Mouse (Mus musculus) embryonic fibroblast, embryonic 13.5 days (primary cell): ENCODE measurements at regions not wholly inside any gene's neighbourhood (a gene's known extent, or its start where the extent isn't known, plus 50 kb on each side); places are given as distances from the start of the nearest gene placed in this dataset.

Experiments
- CTCF ChIP-seq: IDR thresholded peaks from 2 replicates; pipeline ENCODE4 v1.5.1; 2011; ENCODE audit warnings: mild to moderate bottlenecking, control low read depth, low read length, moderate library complexity, borderline replicate concordance; ENCODE audit not compliant: insufficient read depth
- POLR2A ChIP-seq: IDR thresholded peaks from 2 replicates; pipeline ENCODE4 v1.6.1; 2011; ENCODE audit warnings: low read depth, mild to moderate bottlenecking, control low read depth, low read length, moderate library complexity

- TF ChIP-seq POLR2A: no peak
- no peak for TF ChIP-seq CTCF
Observed at GRCm38 (mm10) chr12:109832964-109833363, 232.8 kb upstream of the Rtl1 start.
